Mouse (Mus musculus) lung, postnatal 25 days (tissue): ENCODE measurements around the gene Pde12.

Experiments
- DNase-seq: peaks from one replicate; pipeline ENCODE4 v3.0.0; 2022; ENCODE audit warnings: low spot score

Pde12 gene

GRCm38 (mm10) chr14:26643006-26643624, 26.6 kb downstream of the Pde12 start:
- no peak for DNase-seq

- DNase-seq = peak; percentile 28
Observed at GRCm38 (mm10) chr14:26639961-26640360, 29.7 kb downstream of the Pde12 start.

GRCm38 (mm10) chr14:26639251-26639650, 30.4 kb downstream of the Pde12 start:
- no peak for DNase-seq

- DNase-seq = peak; percentile 70
Observed at GRCm38 (mm10) chr14:26638708-26639084, 31.0 kb downstream of the Pde12 start.

- DNase-seq = peak; percentile 99
Observed at GRCm38 (mm10) chr14:26637851-26638707, 31.6 kb downstream of the Pde12 start, which contains the start of gene Arf4. Gene Arf4, plus strand, starts transcription at chr14:26638074.

GRCm38 (mm10) chr14:26637025-26637850, 32.4 kb downstream of the Pde12 start:
- no peak for DNase-seq

- DNase-seq = no peak
Observed at GRCm38 (mm10) chr14:26626605-26627140, 43.0 kb downstream of the Pde12 start.

GRCm38 (mm10) chr14:26625301-26625700, 44.4 kb downstream of the Pde12 start:
- DNase-seq = no peak

- no peak for DNase-seq
Observed at GRCm38 (mm10) chr14:26610689-26611088, 59.0 kb downstream of the Pde12 start.
